Mouse (Mus musculus) thymus, adult 2 months (tissue): ENCODE measurements around the gene Cap2. TPM values are rescaled to one million over a fixed set of nuclear protein-coding genes. Genes with fewer than 3 reads are reported as not detected.
A peak's percentile ranks its signal among the peaks of the same experiment; 100 is the strongest.

Source experiments
- DNase-seq: peaks from one replicate; pipeline ENCODE4 v3.0.0; 2021
- H3K27ac ChIP-seq: fragments of 200-500 bp; 2 replicates; pipeline ENCODE4 v1.5.1; 2012; ENCODE audit warnings: low read length, control low read depth; ENCODE audit not compliant: control insufficient read depth, insufficient read depth
- H3K27me3 ChIP-seq: fragments of 200-500 bp; 2 replicates; pipeline ENCODE4 v1.6.1; 2012; ENCODE audit warnings: mild to moderate bottlenecking, low read length, moderate library complexity, mixed read lengths; ENCODE audit not compliant: control insufficient read depth, insufficient read depth
- H3K36me3 ChIP-seq: fragments of 200-500 bp; 2 replicates; pipeline ENCODE4 v1.6.1; 2012; ENCODE audit warnings: mild to moderate bottlenecking, low read length, moderate library complexity; ENCODE audit not compliant: control insufficient read depth, insufficient read depth
- H3K4me1 ChIP-seq: fragments of 200-500 bp; replicated peaks from 2 replicates; pipeline ENCODE4 v1.6.1; 2012; ENCODE audit warnings: low read length; ENCODE audit not compliant: control insufficient read depth, insufficient read depth
- H3K4me3 ChIP-seq: fragments of 200-500 bp; 2 replicates; pipeline ENCODE4 v1.5.1; 2012; ENCODE audit warnings: mild to moderate bottlenecking, low read length, control low read depth, moderate library complexity; ENCODE audit not compliant: control insufficient read depth, insufficient read depth
- CTCF ChIP-seq: fragments of 200-500 bp; IDR thresholded peaks from 2 replicates; pipeline ENCODE4 v1.5.1; 2012; ENCODE audit warnings: mild to moderate bottlenecking, control low read depth, low read length, moderate library complexity, borderline replicate concordance; ENCODE audit not compliant: control insufficient read depth, poor library complexity, insufficient read depth; ENCODE audit errors: extremely low read depth
- POLR2A ChIP-seq: fragments of 200-500 bp; IDR thresholded peaks from 2 replicates; pipeline ENCODE4 v1.6.1; 2012; ENCODE audit warnings: mild to moderate bottlenecking, low read length, control low read depth, moderate library complexity; ENCODE audit not compliant: control insufficient read depth, poor library complexity, insufficient read depth; ENCODE audit errors: extremely low read depth
- WGBS: fragments of 180-500 bp; shearing (Covaris S2); methylation state at CpG from one replicate; pipeline ENCODE4 v1.1.7; 2018; 5-methylcytosine and 5-hydroxymethylcytosine counted together
- polyA plus RNA-seq: library from polyadenylated mRNA; depleted of rRNA; stranded (reverse); fragments of >200 nt; gene quantifications from 2 replicates; pipeline ENCODE4 v1.2.3, GENCODE M21; 2012

The Cap2 gene
- polyA plus RNA-seq, 1 experiment: 12.9 TPM

DNA sequence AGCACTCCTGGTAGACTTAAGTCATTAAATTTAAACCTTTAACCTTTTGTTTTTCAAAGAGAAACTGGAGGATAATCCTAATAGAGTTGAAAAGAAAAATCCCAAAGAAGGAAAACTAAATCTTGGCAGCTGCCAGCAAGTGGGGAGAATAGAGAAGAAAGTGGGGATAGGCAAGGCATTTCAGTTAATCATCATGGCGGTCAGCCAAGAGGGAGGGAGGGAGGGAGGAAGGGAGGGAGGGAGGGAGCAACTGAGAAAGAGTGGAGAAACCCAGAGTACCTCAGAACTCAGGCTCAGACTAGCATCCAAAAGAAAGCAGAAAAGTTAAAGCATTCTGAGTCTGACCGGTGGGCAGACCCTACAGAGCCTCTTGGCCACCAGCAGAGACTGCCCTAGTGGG is 99.7 kb downstream of the Cap2 start:
- 90% methylated on average over 2 of the region's 2 CpGs for WGBS
- Histone ChIP-seq H3K4me3 (no peak overlapping the region), H3K4me1 (peaks cover 3% of the 10 kb centered on the region), H3K27ac (no peak overlapping the region), H3K36me3 (no peaks in the 10 kb centered on the region), H3K27me3 (no peaks in the 10 kb centered on the region)
- TF ChIP-seq POLR2A (no peak), CTCF (no peak)
- no peak for DNase-seq

DNA sequence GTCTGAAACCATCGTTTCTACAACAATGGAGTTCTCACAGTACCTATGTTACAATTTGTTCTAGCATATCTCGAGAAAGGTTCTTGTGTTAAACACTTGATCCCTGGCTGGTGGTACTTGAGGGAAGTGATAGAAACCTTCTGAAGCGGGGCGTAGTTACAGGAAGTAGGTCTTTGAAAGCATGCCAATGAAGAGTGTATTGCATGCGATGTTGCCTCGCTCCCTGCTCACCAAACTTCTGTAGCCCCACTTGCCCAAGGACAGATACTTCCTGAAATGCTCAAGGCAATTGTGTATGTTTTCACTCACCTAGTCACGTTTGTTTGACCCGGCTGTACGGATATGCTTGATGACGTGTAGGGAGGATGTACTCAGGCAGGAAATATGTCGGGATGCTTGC is 101.0 kb downstream of the Cap2 start:
- Histone ChIP-seq H3K36me3 (no peaks in the 10 kb centered on the region), H3K27ac (no peak overlapping the region), H3K4me1 (peaks cover 3% of the 10 kb centered on the region), H3K4me3 (no peak overlapping the region), H3K27me3 (no peaks in the 10 kb centered on the region)
- 56% methylated on average over 11 of the region's 11 CpGs for WGBS
- no peak for TF ChIP-seq POLR2A
- no peak for TF ChIP-seq CTCF
- DNase-seq: no peak

DNA sequence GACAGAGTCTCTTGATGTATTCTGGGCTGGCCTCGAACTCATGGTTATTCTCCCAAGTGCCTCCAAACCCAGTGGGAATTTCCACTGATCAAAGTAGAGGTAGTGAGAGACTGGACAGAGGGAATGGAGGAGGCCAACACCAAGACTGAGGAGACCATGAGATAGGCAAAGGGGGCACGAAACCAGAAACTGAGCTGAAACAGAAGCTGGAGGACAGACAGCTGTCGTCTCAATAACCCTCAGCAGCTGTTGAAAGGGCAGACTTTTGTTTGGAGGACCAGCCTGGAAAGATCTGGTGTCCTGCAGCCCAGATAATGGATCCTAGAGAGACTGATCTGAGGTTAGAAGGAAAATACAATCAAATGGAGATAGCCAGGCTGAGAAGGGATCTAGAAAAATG is 109.4 kb downstream of the Cap2 start:
- peaks cover 6% of the 10 kb centered on the region for H3K4me1 ChIP-seq
- TF ChIP-seq POLR2A (no peak), CTCF (no peak)
- H3K27ac ChIP-seq: no peak overlapping the region
- 93% methylated on average over 3 of the region's 3 CpGs for WGBS
- DNase-seq: no peak
- no peaks in the 10 kb centered on the region for H3K36me3 ChIP-seq
- H3K4me3 ChIP-seq: no peak overlapping the region
- H3K27me3 ChIP-seq: no peaks in the 10 kb centered on the region

DNA sequence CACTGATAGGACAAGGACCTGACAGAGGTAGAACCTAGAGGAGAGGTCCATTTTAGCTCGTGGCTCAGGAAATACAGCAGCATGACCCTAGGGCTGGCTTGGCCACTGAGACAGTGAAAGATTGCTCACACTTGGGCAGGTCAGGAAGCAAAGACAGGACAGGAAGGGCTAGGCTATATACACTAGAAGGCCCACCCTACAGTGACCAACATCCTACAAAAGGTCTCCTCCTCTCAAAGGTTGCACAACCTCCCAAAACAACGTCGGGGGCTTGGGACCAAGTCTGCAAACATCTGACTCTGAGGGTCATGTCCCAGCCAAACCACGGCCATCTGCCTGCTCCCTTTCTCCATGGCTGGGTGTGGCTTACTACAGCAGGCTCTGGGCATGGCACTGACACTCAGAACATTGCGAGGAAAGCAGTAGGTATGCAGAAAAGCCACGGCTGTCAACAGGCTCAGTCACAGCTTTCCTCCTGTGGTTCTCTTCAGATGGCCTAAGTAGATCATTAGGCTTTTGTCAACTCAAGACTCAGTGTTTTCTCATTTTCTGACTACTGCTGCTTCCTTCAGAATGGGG is 112.1 kb downstream of the Cap2 start:
- no peak for TF ChIP-seq CTCF
- TF ChIP-seq POLR2A: no peak
- Histone ChIP-seq H3K4me1 (peaks cover 14% of the 10 kb centered on the region), H3K27ac (no peak overlapping the region), H3K4me3 (no peak overlapping the region), H3K27me3 (no peaks in the 10 kb centered on the region), H3K36me3 (no peaks in the 10 kb centered on the region)
- no peak for DNase-seq
- WGBS: 64% methylated on average over 6 of the region's 6 CpGs

DNA sequence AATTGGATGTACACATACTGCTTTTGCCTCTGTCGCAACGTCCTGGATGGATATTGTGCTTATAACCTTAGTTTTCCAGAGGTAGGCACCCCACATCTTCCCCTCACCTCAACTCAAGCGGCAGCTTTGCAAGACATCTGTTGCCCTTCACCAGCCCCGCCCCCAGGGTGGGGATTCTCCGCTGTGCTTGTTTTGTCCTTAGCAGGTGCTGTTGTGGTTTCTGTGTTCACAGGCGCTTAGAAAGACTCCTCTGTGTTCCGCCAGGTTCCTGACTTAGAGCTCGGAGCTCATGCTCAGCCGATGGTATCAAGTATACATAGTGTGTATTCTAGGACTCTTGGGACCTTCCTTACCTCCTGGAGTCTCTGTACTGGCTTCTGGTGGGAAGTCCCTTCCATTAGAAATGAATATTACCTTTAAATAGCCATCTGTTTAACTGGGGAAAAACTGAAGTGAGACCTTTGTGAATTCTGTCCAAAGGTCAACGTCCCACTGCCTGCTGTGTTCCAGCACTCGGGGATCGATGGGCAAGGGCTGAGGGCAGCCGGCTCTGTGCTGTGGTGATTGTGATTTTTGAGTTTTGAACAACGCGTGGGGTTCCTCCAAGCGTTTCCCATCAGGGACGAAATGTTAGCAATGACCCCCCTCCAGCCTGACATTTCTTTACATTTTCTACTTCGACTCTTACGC is 115.2 kb downstream of the Cap2 start:
- TF ChIP-seq POLR2A: no peak
- TF ChIP-seq CTCF: 0 out of 2 replicates have a peak, but pooled peaks have one; percentile 24
- peak; percentile 96 for DNase-seq
- Histone ChIP-seq H3K27me3 (no peaks in the 10 kb centered on the region), H3K4me1 (peaks cover 34% of the 10 kb centered on the region), H3K27ac (peak overlapping the region; percentile 67), H3K4me3 (no peak overlapping the region), H3K36me3 (no peaks in the 10 kb centered on the region)
- 56% methylated on average over 19 of the region's 19 CpGs for WGBS

DNA sequence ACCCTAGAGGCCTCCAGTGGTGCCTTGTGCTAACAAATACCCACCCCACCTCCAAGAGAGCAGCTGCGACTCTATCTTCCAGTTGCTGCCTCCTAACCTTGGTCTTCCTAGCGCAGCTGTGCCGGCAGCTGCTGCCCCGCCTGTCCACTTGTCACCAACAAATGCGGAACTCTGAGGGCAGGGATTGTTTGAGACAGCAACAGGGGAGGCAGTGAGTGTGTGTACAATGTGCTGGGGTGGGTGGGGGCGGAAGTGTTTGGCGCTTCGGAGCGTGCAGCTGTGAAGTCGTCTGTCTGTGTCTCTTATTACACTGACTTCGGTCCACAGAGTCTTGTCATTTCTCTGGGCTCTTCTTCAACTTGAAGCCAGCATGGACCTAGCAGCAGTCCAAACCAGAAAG is 118.0 kb downstream of the Cap2 start:
- WGBS: 25% methylated on average over 11 of the region's 11 CpGs
- peak; percentile 71 for DNase-seq
- Histone ChIP-seq H3K27ac (peak overlapping the region; percentile 52), H3K36me3 (no peaks in the 10 kb centered on the region), H3K4me1 (peaks cover 31% of the 10 kb centered on the region), H3K27me3 (no peaks in the 10 kb centered on the region), H3K4me3 (0 out of 2 replicates have a peak overlapping the region, but pooled peaks have one; percentile 3)
- TF ChIP-seq CTCF (0 out of 2 replicates have a peak, but pooled peaks have one; percentile 19), POLR2A (peak; percentile 18; the same call in 1 of the 2 replicates)
